20 mouse cellular contexts compared by ENCODE assay signal in genomic region chr13:107108045-107108444, GRCm38 (mm10).
A peak's percentile ranks its signal among the peaks of the same experiment; 100 is the strongest.
DNase-seq lines count a peak whose midpoint lies in the region; ATAC-seq and TF ChIP-seq lines count a peak whose summit lies in the region.
"Had no signal": no experiment of that assay in that cellular context is flagged by ENCODE, and none has a peak within 500 bp of the region (broad histone marks: within the 10 kb centered on the region; RNA-seq: fewer than 3 reads in every experiment).

No protein-coding gene starts in this region.

- H3K4me2 ChIP-seq in forebrain, embryonic 15.5 days (replicated peaks) = no peak overlapping the region; the same call in 1 of the 2 replicates
- H3K4me2 ChIP-seq in forebrain, embryonic 11.5 days (ENCODE audit: low read depth, low read length, severe bottlenecking) = no peak overlapping the region
- H3K4me2 ChIP-seq in midbrain, embryonic 14.5 days (ENCODE audit: low read length) = peak overlapping the region; percentile 17; the same call in 1 of the 2 replicates
- H3K4me2 ChIP-seq in midbrain, embryonic 11.5 days = no peak overlapping the region
- H3K4me2 ChIP-seq in hindbrain, postnatal 0 days (ENCODE audit: low read depth, low read length) = peak overlapping the region; percentile 0; the same call in 1 of the 2 replicates
- H3K4me2 ChIP-seq: heart, embryonic 12.5 days; midbrain, embryonic 12.5 days had no signal

- TF ChIP-seq CTCF in hindbrain, postnatal 0 days (IDR thresholded peaks at IDR 0.05; ENCODE audit: low read depth) = no peak

- ATAC-seq in forebrain, embryonic 15.5 days (replicated peaks) = 0 out of 2 replicates have a peak, but pooled peaks have one; percentile 53
- ATAC-seq in forebrain, embryonic 11.5 days (replicated peaks; ENCODE audit: low FRiP score) = no peak
- no peak for ATAC-seq in midbrain, embryonic 14.5 days (ENCODE audit: low FRiP score, low TSS enrichment)
- ATAC-seq in midbrain, embryonic 11.5 days (ENCODE audit: low FRiP score) = no peak
- ATAC-seq in hindbrain, postnatal 0 days = no peak
- ATAC-seq in granulocyte monocyte progenitor cell, adult 5-6 weeks (replicated peaks; ENCODE audit: poor library complexity, severe bottlenecking) = no peak
- ATAC-seq: CD4-positive, CD25-positive, alpha-beta regulatory T cell, adult 4 months had no signal

- H3K36me3 ChIP-seq in forebrain, embryonic 15.5 days = no peaks in the 10 kb centered on the region
- H3K36me3 ChIP-seq in forebrain, embryonic 11.5 days (ENCODE audit: control insufficient read depth, insufficient read depth, low read length) = no peaks in the 10 kb centered on the region
- H3K36me3 ChIP-seq in midbrain, embryonic 14.5 days (ENCODE audit: control insufficient read depth, insufficient read depth, low read length) = no peaks in the 10 kb centered on the region
- H3K36me3 ChIP-seq in midbrain, embryonic 11.5 days (ENCODE audit: control insufficient read depth, insufficient read depth, low read length) = no peaks in the 10 kb centered on the region
- H3K36me3 ChIP-seq in hindbrain, postnatal 0 days (ENCODE audit: insufficient read depth, low read length) = no peaks in the 10 kb centered on the region
- H3K36me3 ChIP-seq: heart, embryonic 12.5 days; midbrain, embryonic 12.5 days had no signal

- 57% methylated on average over 5 of the region's 5 CpGs for WGBS in forebrain, embryonic 15.5 days
- 89% methylated on average over 5 of the region's 5 CpGs for WGBS in forebrain, embryonic 11.5 days
- 57% methylated on average over 5 of the region's 5 CpGs for WGBS in midbrain, embryonic 14.5 days
- WGBS in midbrain, embryonic 11.5 days = 87% methylated on average over 5 of the region's 5 CpGs
- WGBS in hindbrain, postnatal 0 days = 41% methylated on average over 5 of the region's 5 CpGs

- no peak for DNase-seq in forebrain, embryonic 11.5 days (ENCODE audit: low spot score)
- DNase-seq in midbrain, embryonic 14.5 days = peak; percentile 40
- DNase-seq in midbrain, embryonic 11.5 days (ENCODE audit: low spot score, missing footprints) = no peak
- peak; percentile 26 for DNase-seq in hindbrain, postnatal 0 days (ENCODE audit: low spot score)
- DNase-seq in gastrocnemius, adult 18-20 months (ENCODE audit: low spot score) = no peak
- DNase-seq: adrenal gland, postnatal 25 days; cerebellum, adult 9-10 months; gastrocnemius, postnatal 10 days; heart, adult 18-20 months; heart, postnatal 10 days; kidney, adult 18-20 months; layer of hippocampus, postnatal 36 days; right cerebral cortex, postnatal 25 days; spleen, adult 18-20 months had no signal

- no peak overlapping the region for H3K9ac ChIP-seq in forebrain, embryonic 15.5 days (replicated peaks)
- no peak overlapping the region for H3K9ac ChIP-seq in forebrain, embryonic 11.5 days (ENCODE audit: low read length)
- H3K9ac ChIP-seq in midbrain, embryonic 14.5 days (replicated peaks; ENCODE audit: low read length) = no peak overlapping the region
- no peak overlapping the region for H3K9ac ChIP-seq in midbrain, embryonic 11.5 days (ENCODE audit: low read length)
- H3K9ac ChIP-seq in hindbrain, postnatal 0 days (replicated peaks; ENCODE audit: low read length) = no peak overlapping the region
- H3K9ac ChIP-seq: heart, embryonic 12.5 days; midbrain, embryonic 12.5 days had no signal

- no peaks in the 10 kb centered on the region for H3K9me3 ChIP-seq in forebrain, embryonic 15.5 days
- no peaks in the 10 kb centered on the region for H3K9me3 ChIP-seq in forebrain, embryonic 11.5 days (ENCODE audit: control insufficient read depth, low read length)
- no peaks in the 10 kb centered on the region for H3K9me3 ChIP-seq in midbrain, embryonic 14.5 days (ENCODE audit: control insufficient read depth, low read length)
- H3K9me3 ChIP-seq in midbrain, embryonic 11.5 days (ENCODE audit: control insufficient read depth, low read length) = no peaks in the 10 kb centered on the region
- no peaks in the 10 kb centered on the region for H3K9me3 ChIP-seq in hindbrain, postnatal 0 days (ENCODE audit: low read length)
- H3K9me3 ChIP-seq: heart, embryonic 12.5 days; midbrain, embryonic 12.5 days had no signal

- peaks cover 10% of the 10 kb centered on the region; the same call in 1 of the 2 replicates for H3K4me1 ChIP-seq in forebrain, embryonic 15.5 days
- H3K4me1 ChIP-seq in forebrain, embryonic 11.5 days (replicated peaks; ENCODE audit: control insufficient read depth, insufficient read depth, low read length) = no peaks in the 10 kb centered on the region
- H3K4me1 ChIP-seq in midbrain, embryonic 14.5 days (ENCODE audit: control insufficient read depth, insufficient read depth, low read length) = no peaks in the 10 kb centered on the region
- H3K4me1 ChIP-seq in midbrain, embryonic 11.5 days (ENCODE audit: control insufficient read depth, insufficient read depth, low read length) = no peaks in the 10 kb centered on the region
- no peaks in the 10 kb centered on the region for H3K4me1 ChIP-seq in hindbrain, postnatal 0 days (ENCODE audit: insufficient read depth, low read length)
- H3K4me1 ChIP-seq: heart, embryonic 12.5 days; midbrain, embryonic 12.5 days had no signal

- peak overlapping the region; percentile 44; the same call in 1 of the 2 replicates for H3K27ac ChIP-seq in forebrain, embryonic 15.5 days (replicated peaks)
- H3K27ac ChIP-seq in forebrain, embryonic 11.5 days (ENCODE audit: low read depth, low read length) = no peak overlapping the region
- no peak overlapping the region for H3K27ac ChIP-seq in midbrain, embryonic 14.5 days (replicated peaks; ENCODE audit: low read depth, low read length)
- no peak overlapping the region for H3K27ac ChIP-seq in midbrain, embryonic 11.5 days (ENCODE audit: low read depth, low read length)
- no peak overlapping the region for H3K27ac ChIP-seq in hindbrain, postnatal 0 days
- H3K27ac ChIP-seq: kidney, postnatal 0 days; midbrain, embryonic 12.5 days had no signal

- no peak overlapping the region for H3K4me3 ChIP-seq in forebrain, embryonic 15.5 days
- H3K4me3 ChIP-seq in forebrain, embryonic 11.5 days (ENCODE audit: low read depth, low read length) = no peak overlapping the region
- H3K4me3 ChIP-seq in midbrain, embryonic 14.5 days (replicated peaks; ENCODE audit: low read depth, low read length) = no peak overlapping the region
- H3K4me3 ChIP-seq in midbrain, embryonic 11.5 days (ENCODE audit: low read depth, low read length) = no peak overlapping the region
- H3K4me3 ChIP-seq in hindbrain, postnatal 0 days (ENCODE audit: low read length) = no peak overlapping the region
- H3K4me3 ChIP-seq: heart, embryonic 12.5 days; midbrain, embryonic 12.5 days had no signal

- no peaks in the 10 kb centered on the region for H3K27me3 ChIP-seq in forebrain, embryonic 15.5 days
- no peaks in the 10 kb centered on the region for H3K27me3 ChIP-seq in forebrain, embryonic 11.5 days (ENCODE audit: control insufficient read depth, insufficient read depth, low read length)
- no peaks in the 10 kb centered on the region for H3K27me3 ChIP-seq in midbrain, embryonic 14.5 days (ENCODE audit: control insufficient read depth, insufficient read depth, low read length)
- H3K27me3 ChIP-seq in midbrain, embryonic 11.5 days (ENCODE audit: control insufficient read depth, insufficient read depth, low read length) = no peaks in the 10 kb centered on the region
- no peaks in the 10 kb centered on the region for H3K27me3 ChIP-seq in hindbrain, postnatal 0 days (ENCODE audit: insufficient read depth, low read length)
- H3K27me3 ChIP-seq: heart, embryonic 12.5 days; midbrain, embryonic 12.5 days had no signal

Comparison
In these comparisons a context has a peak if more than half of its experiments do, and no peak if none do; other contexts are left out.
1. H3K4me2 ChIP-seq: peak in midbrain, embryonic 14.5 days (single experiment) and hindbrain, postnatal 0 days (single experiment); none in forebrain, embryonic 15.5 days (single experiment), forebrain, embryonic 11.5 days (single experiment) and midbrain, embryonic 11.5 days (single experiment).
2. DNase-seq: peak in midbrain, embryonic 14.5 days (single experiment) and hindbrain, postnatal 0 days (single experiment); none in forebrain, embryonic 11.5 days (single experiment), midbrain, embryonic 11.5 days (single experiment) and gastrocnemius, adult 18-20 months (single experiment).